In genomic region chr9:72632198-72632597, GRCm38 (mm10) we compare ENCODE assay signal across 15 mouse cellular contexts.
"Had no signal": no experiment of that assay in that cellular context is flagged by ENCODE, and none has a peak within 500 bp of the region (broad histone marks: within the 10 kb centered on the region; RNA-seq: fewer than 3 reads in every experiment).

No protein-coding gene starts in this region.

- H3K4me2 ChIP-seq: liver, embryonic 15.5 days; lung, embryonic 15.5 days; midbrain, embryonic 11.5 days had no signal

- H3K27me3 ChIP-seq: liver, embryonic 15.5 days; lung, embryonic 15.5 days; megakaryocyte, embryonic 14.5 days had no signal

- H3K9me3 ChIP-seq: liver, embryonic 15.5 days; lung, embryonic 15.5 days; megakaryocyte, embryonic 14.5 days had no signal

- H3K9ac ChIP-seq: liver, embryonic 15.5 days; lung, embryonic 15.5 days had no signal

- DNase-seq: kidney, adult 9 months; kidney, postnatal 14 days; kidney, postnatal 4 days; left cerebral cortex, postnatal 4 days; lung, adult 18-20 months; lung, postnatal 10 days; lung, postnatal 36 days; midbrain, embryonic 14.5 days; thymus, adult 18-20 months; thymus, postnatal 14 days; thymus, postnatal 4 days had no signal

- H3K36me3 ChIP-seq: liver, embryonic 15.5 days; lung, embryonic 15.5 days had no signal

- H3K27ac ChIP-seq: liver, embryonic 15.5 days; lung, embryonic 15.5 days had no signal

- H3K4me1 ChIP-seq: liver, embryonic 15.5 days had no signal

- H3K4me3 ChIP-seq: liver, embryonic 15.5 days; lung, embryonic 15.5 days; megakaryocyte, embryonic 14.5 days had no signal
